Mouse (Mus musculus): ENCODE results near the gene Tmem255a. TPM values are rescaled to one million over a fixed set of nuclear protein-coding genes. Genes with fewer than 3 reads are reported as not detected.
A peak's percentile ranks its signal among the peaks of the same experiment; 100 is the strongest.
"Not testable (repeated sequence)": the region's sequence is repeated elsewhere in the genome, so short reads cannot be mapped to it uniquely, and the experiment has no call there.

Gene Tmem255a
- polyA plus RNA-seq, 1 experiment: 0.06 TPM

- TF ChIP-seq POLR2AphosphoS2 (IDR thresholded peaks at IDR 0.05; ENCODE audit: insufficient read length, low read depth): no peak
- TF ChIP-seq POLR2A (IDR thresholded peaks at IDR 0.05; ENCODE audit: insufficient read length, low read depth): peak; percentile 58
- H3K4me2 ChIP-seq (ENCODE audit: low read depth): peak within 1 kb of the TSS; percentile 72
Observed at GRCm38 (mm10) chrX:38189552-38190457, 62.4 kb downstream of the Tmem255a start, which contains the start of gene Zbtb33. Zbtb33 (plus strand) TSS chrX:38189793.

GRCm38 (mm10) chrX:38185520-38185919, 66.7 kb downstream of the Tmem255a start:
- Histone ChIP-seq H3K79me2 (ENCODE audit: control insufficient read depth, insufficient read depth) (peaks cover 6% of the 10 kb centered on the region), H3ac (ENCODE audit: control insufficient read depth, insufficient read length) (no peak overlapping the region), H3K4me2 (ENCODE audit: low read depth) (no peak overlapping the region), H3K36me3 (ENCODE audit: control insufficient read depth, insufficient read depth) (no peaks in the 10 kb centered on the region), H3K4me3 (no peak overlapping the region), H3K27me3 (ENCODE audit: control insufficient read depth, insufficient read depth, insufficient read length) (no peaks in the 10 kb centered on the region)
- TF ChIP-seq E2F4 (IDR thresholded peaks at IDR 0.05; ENCODE audit: insufficient read depth) (no peak), POLR2A (IDR thresholded peaks at IDR 0.05; ENCODE audit: insufficient read length, low read depth) (no peak), MYOG (IDR thresholded peaks at IDR 0.05; ENCODE audit: control insufficient read depth in 1 of 3, insufficient read depth in 1 of 3, insufficient read length in 2 of 3, low read depth in 2 of 3) (no peak), SRF (IDR thresholded peaks at IDR 0.05; ENCODE audit: control insufficient read depth, insufficient read length, low read depth) (no peak), TCF12 (IDR thresholded peaks at IDR 0.05; ENCODE audit: insufficient read depth, poor library complexity, severe bottlenecking) (no peak), REST (IDR thresholded peaks at IDR 0.05; ENCODE audit: insufficient read depth, insufficient read length) (no peak)

More at GRCm38 (mm10) chrX:38189552-38190457, 62.4 kb downstream of the Tmem255a start, which contains the start of gene Zbtb33:
- H3K79me2 ChIP-seq (ENCODE audit: control insufficient read depth, insufficient read depth): peaks cover 36% of the 10 kb centered on the region
- H3K36me3 ChIP-seq (ENCODE audit: control insufficient read depth, insufficient read depth): no peaks in the 10 kb centered on the region
- no peaks in the 10 kb centered on the region for H3K27me3 ChIP-seq (ENCODE audit: control insufficient read depth, insufficient read depth, insufficient read length)
- H3K4me3 ChIP-seq: peak within 1 kb of the TSS; percentile 56
- peak within 1 kb of the TSS; percentile 30 for H3ac ChIP-seq (ENCODE audit: control insufficient read depth, insufficient read length)

GRCm38 (mm10) chrX:38181608-38182258, 70.5 kb downstream of the Tmem255a start:
- H3K27me3 ChIP-seq (ENCODE audit: control insufficient read depth, insufficient read depth, insufficient read length): no peaks in the 10 kb centered on the region
- no peaks in the 10 kb centered on the region for H3K79me2 ChIP-seq (ENCODE audit: control insufficient read depth, insufficient read depth)
- H3ac ChIP-seq (ENCODE audit: control insufficient read depth, insufficient read length): no peak overlapping the region
- no peak for TF ChIP-seq MAX (IDR thresholded peaks at IDR 0.05; ENCODE audit: low read depth)
- TF ChIP-seq E2F4 (IDR thresholded peaks at IDR 0.05; ENCODE audit: insufficient read depth): no peak
- no peak for TF ChIP-seq CEBPB (IDR thresholded peaks at IDR 0.05; ENCODE audit: insufficient read depth, poor library complexity, severe bottlenecking)
- no peak for TF ChIP-seq USF1 (IDR thresholded peaks at IDR 0.05; ENCODE audit: low read depth)
- TF ChIP-seq MYOD1 (IDR thresholded peaks at IDR 0.05; ENCODE audit: control insufficient read depth in 1 of 3, insufficient read length in 2 of 3, low read depth in 2 of 3): no peak
- no peak for TF ChIP-seq POLR2AphosphoS2 (IDR thresholded peaks at IDR 0.05; ENCODE audit: insufficient read length, low read depth)
- H3K4me3 ChIP-seq: no peak overlapping the region
- H3K36me3 ChIP-seq (ENCODE audit: control insufficient read depth, insufficient read depth): no peaks in the 10 kb centered on the region
- H3K4me2 ChIP-seq (ENCODE audit: low read depth): no peak overlapping the region

GRCm38 (mm10) chrX:38180656-38181607, 71.3 kb downstream of the Tmem255a start:
- TF ChIP-seq TCF3 (IDR thresholded peaks at IDR 0.05; ENCODE audit: insufficient read length, low read depth) (no peak), TCF12 (IDR thresholded peaks at IDR 0.05; ENCODE audit: insufficient read depth, poor library complexity, severe bottlenecking) (no peak), REST (IDR thresholded peaks at IDR 0.05; ENCODE audit: insufficient read depth, insufficient read length) (no peak), USF1 (IDR thresholded peaks at IDR 0.05; ENCODE audit: low read depth) (no peak), MYOG (IDR thresholded peaks at IDR 0.05; ENCODE audit: control insufficient read depth in 1 of 3, insufficient read depth in 1 of 3, insufficient read length in 2 of 3, low read depth in 2 of 3) (no peak)
- Histone ChIP-seq H3K4me3 (peak overlapping the region; percentile 17), H3K36me3 (ENCODE audit: control insufficient read depth, insufficient read depth) (no peaks in the 10 kb centered on the region), H3K4me2 (ENCODE audit: low read depth) (peak overlapping the region; percentile 69), H3K27me3 (ENCODE audit: control insufficient read depth, insufficient read depth, insufficient read length) (no peaks in the 10 kb centered on the region), H3ac (ENCODE audit: control insufficient read depth, insufficient read length) (no peak overlapping the region), H3K79me2 (ENCODE audit: control insufficient read depth, insufficient read depth) (no peaks in the 10 kb centered on the region)

- H3K27me3 ChIP-seq (ENCODE audit: control insufficient read depth, insufficient read depth, insufficient read length); H3K79me2 ChIP-seq (ENCODE audit: control insufficient read depth, insufficient read depth); H3ac ChIP-seq (ENCODE audit: control insufficient read depth, insufficient read length); H3K36me3 ChIP-seq (ENCODE audit: control insufficient read depth, insufficient read depth): not testable (repeated sequence)
- Histone ChIP-seq H3K4me2 (ENCODE audit: low read depth) (peak overlapping the region; percentile 69), H3K4me3 (peak overlapping the region; percentile 17)
Observed at GRCm38 (mm10) chrX:38179891-38180310, 72.3 kb downstream of the Tmem255a start.

Data from myocyte (in vitro differentiated cells).